Mouse (Mus musculus) MEL (cell line): Measurements from ENCODE around the gene Faap100. TPM values are rescaled to one million over a fixed set of nuclear protein-coding genes. Genes with fewer than 3 reads are reported as not detected.

Experiments
- DNase-seq: peaks from one replicate; pipeline ENCODE4 v3.0.0; 2011; ENCODE audit warnings: low read depth, low spot score
- H3K27ac ChIP-seq: 2 replicates; pipeline ENCODE4 v1.5.1; 2012; ENCODE audit warnings: low read depth, mild to moderate bottlenecking, control low read depth, low read length, moderate library complexity; ENCODE audit not compliant: control insufficient read depth
- H3K27me3 ChIP-seq, 2 experiments: fragments of 150-350 bp in 1 of 2; sonication (generic) in 1 of 2; 2 replicates each; pipeline ENCODE4 v1.6.1; 2012; ENCODE audit warnings: low read length in 2 of 2, mild to moderate bottlenecking in 2 of 2, improper control_type of control experiment in 1 of 2, moderate library complexity in 1 of 2; ENCODE audit not compliant: insufficient read depth in 2 of 2, control insufficient read depth in 1 of 2
- H3K36me3 ChIP-seq, 2 experiments: 2 replicates each; pipeline ENCODE4 v1.6.1; 2012 to 2014; ENCODE audit warnings: low read length in 2 of 2, improper control_type of control experiment in 1 of 2, inconsistent platforms in 1 of 2, mild to moderate bottlenecking in 1 of 2; ENCODE audit not compliant: insufficient read depth in 2 of 2, control insufficient read depth in 1 of 2
- H3K4me1 ChIP-seq, 2 experiments: fragments of 150-350 bp in 1 of 2; sonication (generic) in 1 of 2; 2 replicates each; pipeline ENCODE4 v1.6.1; 2012; ENCODE audit warnings: low read length in 2 of 2, improper control_type of control experiment in 1 of 2, mild to moderate bottlenecking in 1 of 2; ENCODE audit not compliant: insufficient read depth in 2 of 2, control insufficient read depth in 1 of 2
- H3K4me3 ChIP-seq, 2 experiments: fragments of 150-350 bp in 1 of 2; sonication (generic) in 1 of 2; 2 replicates each; pipeline ENCODE4 v1.5.1; 2012; ENCODE audit warnings: low read depth in 2 of 2, low read length in 2 of 2, mild to moderate bottlenecking in 2 of 2, moderate library complexity in 2 of 2, control low read depth in 1 of 2, improper control_type of control experiment in 1 of 2; ENCODE audit not compliant: control insufficient read depth in 1 of 2, insufficient read depth in 1 of 2
- H3K79me2 ChIP-seq: 2 replicates; pipeline ENCODE4 v1.6.1; 2012; ENCODE audit warnings: mild to moderate bottlenecking, low read length, moderate library complexity; ENCODE audit not compliant: control insufficient read depth, poor library complexity, insufficient read depth
- H3K9ac ChIP-seq: 2 replicates; pipeline ENCODE4 v1.6.1; 2012; ENCODE audit warnings: low read depth, mild to moderate bottlenecking, control low read depth, low read length, moderate library complexity; ENCODE audit not compliant: control insufficient read depth, poor library complexity, severe bottlenecking
- H3K9me3 ChIP-seq: fragments of 150-350 bp; sonication (generic); replicated peaks from 2 replicates; pipeline ENCODE4 v1.6.1; 2012; ENCODE audit warnings: mild to moderate bottlenecking, low read length, improper control_type of control experiment, moderate library complexity; ENCODE audit not compliant: insufficient read depth
- BHLHE40 ChIP-seq: IDR thresholded peaks from 2 replicates; pipeline ENCODE4 v1.6.1; 2012; ENCODE audit warnings: low read depth, mild to moderate bottlenecking, inconsistent platforms, low read length, improper control_type of control experiment, borderline replicate concordance
- CHD1 ChIP-seq: IDR thresholded peaks from 2 replicates; pipeline ENCODE4 v1.6.1; 2012; ENCODE audit warnings: low read depth, mild to moderate bottlenecking, inconsistent platforms, low read length, improper control_type of control experiment
- CTCF ChIP-seq, 3 experiments: IDR thresholded peaks in 2 of 3; conservative IDR thresholded peaks in 1 of 3; 2 replicates each; pipeline ENCODE4 v1.5.1; 2011 to 2012; ENCODE audit warnings: low read length in 3 of 3, low read depth in 2 of 3, mild to moderate bottlenecking in 2 of 3, improper control_type of control experiment in 1 of 3, inconsistent platforms in 1 of 3, mixed read lengths in 1 of 3, moderate library complexity in 1 of 3; ENCODE audit not compliant: control insufficient read depth in 1 of 3, insufficient read depth in 1 of 3, poor library complexity in 1 of 3, severe bottlenecking in 1 of 3
- E2F4 ChIP-seq: IDR thresholded peaks from 2 replicates; pipeline ENCODE4 v1.6.1; 2011; ENCODE audit warnings: low read depth, low read length, improper control_type of control experiment, borderline replicate concordance
- EP300 ChIP-seq, 2 experiments: IDR thresholded peaks; 2 replicates each; pipeline ENCODE4 v1.6.1; 2011; ENCODE audit warnings: improper control_type of control experiment in 2 of 2, low read length in 2 of 2, low read depth in 1 of 2, mild to moderate bottlenecking in 1 of 2
- ETS1 ChIP-seq: IDR thresholded peaks from 2 replicates; pipeline ENCODE4 v1.6.1; 2012; ENCODE audit warnings: low read depth, mild to moderate bottlenecking, inconsistent platforms, low read length, improper control_type of control experiment, moderate library complexity
- MAFK ChIP-seq: IDR thresholded peaks from 2 replicates; pipeline ENCODE4 v1.6.1; 2011; ENCODE audit warnings: low read depth, mild to moderate bottlenecking, low read length, improper control_type of control experiment, borderline replicate concordance
- MAX ChIP-seq: IDR thresholded peaks from 2 replicates; pipeline ENCODE4 v1.6.1; 2011; ENCODE audit warnings: low read length, improper control_type of control experiment
- MAZ ChIP-seq: IDR thresholded peaks from 2 replicates; pipeline ENCODE4 v1.6.1; 2012; ENCODE audit warnings: low read depth, mild to moderate bottlenecking, inconsistent platforms, low read length, improper control_type of control experiment
- MEF2A ChIP-seq: IDR thresholded peaks from 2 replicates; pipeline ENCODE4 v1.6.1; 2014; ENCODE audit warnings: low read depth, mild to moderate bottlenecking, inconsistent platforms, low read length, improper control_type of control experiment; ENCODE audit not compliant: poor library complexity, insufficient replicate concordance, severe bottlenecking; ENCODE audit errors: extremely low read depth
- MXI1 ChIP-seq: IDR thresholded peaks from 2 replicates; pipeline ENCODE4 v1.6.1; 2011; ENCODE audit warnings: mild to moderate bottlenecking, low read depth, low read length, improper control_type of control experiment
- MYB ChIP-seq: IDR thresholded peaks from 2 replicates; pipeline ENCODE4 v1.6.1; 2011; ENCODE audit warnings: mild to moderate bottlenecking, low read depth, low read length, improper control_type of control experiment
- NELFE ChIP-seq: IDR thresholded peaks from 2 replicates; pipeline ENCODE4 v1.6.1; 2011; ENCODE audit warnings: low read depth, low read length, improper control_type of control experiment
- POLR2AphosphoS2 ChIP-seq: IDR thresholded peaks from 2 replicates; pipeline ENCODE4 v1.6.1; 2011; ENCODE audit warnings: low read length, improper control_type of control experiment
- RAD21 ChIP-seq: IDR thresholded peaks from 2 replicates; pipeline ENCODE4 v1.6.1; 2011; ENCODE audit warnings: mild to moderate bottlenecking, low read depth, low read length, improper control_type of control experiment
- SIN3A ChIP-seq: IDR thresholded peaks from 2 replicates; pipeline ENCODE4 v1.6.1; 2012; ENCODE audit warnings: low read length, improper control_type of control experiment, inconsistent platforms
- SMC3 ChIP-seq: IDR thresholded peaks from 2 replicates; pipeline ENCODE4 v1.6.1; 2011; ENCODE audit warnings: low read depth, low read length, improper control_type of control experiment
- TAL1 ChIP-seq: IDR thresholded peaks from 2 replicates; pipeline ENCODE4 v1.6.1; 2012; ENCODE audit warnings: mild to moderate bottlenecking, inconsistent platforms, low read length, moderate library complexity, mixed read lengths
- TCF12 ChIP-seq: IDR thresholded peaks from 2 replicates; pipeline ENCODE4 v1.6.1; 2014; ENCODE audit warnings: low read depth, mild to moderate bottlenecking, inconsistent platforms, low read length, improper control_type of control experiment, moderate library complexity
- USF1 ChIP-seq: IDR thresholded peaks from 2 replicates; pipeline ENCODE4 v1.6.1; 2014; ENCODE audit warnings: low read depth, mild to moderate bottlenecking, inconsistent platforms, low read length, improper control_type of control experiment, moderate library complexity
- ZMIZ1 ChIP-seq: IDR thresholded peaks from 2 replicates; pipeline ENCODE4 v1.6.1; 2012; ENCODE audit warnings: low read depth, mild to moderate bottlenecking, inconsistent platforms, low read length, improper control_type of control experiment, moderate library complexity
- ZNF384 ChIP-seq: IDR thresholded peaks from 2 replicates; pipeline ENCODE4 v1.6.1; 2012; ENCODE audit warnings: low read depth, mild to moderate bottlenecking, inconsistent platforms, low read length, improper control_type of control experiment
- polyA plus RNA-seq, 2 experiments: library from polyadenylated mRNA; stranded (reverse) in 1 of 2; unstranded in 1 of 2; fragments of >175 nt in 1 of 2; fragments of >200 nt in 1 of 2; gene quantifications; 2 replicates each; pipeline versions ENCODE4 v1.2.1 to v1.2.4; 2012; ENCODE audit warnings: low replicate concordance in 2 of 2, low read depth in 1 of 2; ENCODE audit not compliant: insufficient read length in 2 of 2, insufficient read depth in 1 of 2, missing spikeins in 1 of 2
- total RNA-seq: library from RNA; depleted of rRNA; stranded (reverse); fragments of 300-350 nt; gene quantifications from 2 replicates; pipeline ENCODE4 v1.2.3, GENCODE M21; 2012

Faap100 gene
- total and polyA plus RNA-seq, 3 experiments: 27.1 to 45.7 TPM; not detected in 1

DNA sequence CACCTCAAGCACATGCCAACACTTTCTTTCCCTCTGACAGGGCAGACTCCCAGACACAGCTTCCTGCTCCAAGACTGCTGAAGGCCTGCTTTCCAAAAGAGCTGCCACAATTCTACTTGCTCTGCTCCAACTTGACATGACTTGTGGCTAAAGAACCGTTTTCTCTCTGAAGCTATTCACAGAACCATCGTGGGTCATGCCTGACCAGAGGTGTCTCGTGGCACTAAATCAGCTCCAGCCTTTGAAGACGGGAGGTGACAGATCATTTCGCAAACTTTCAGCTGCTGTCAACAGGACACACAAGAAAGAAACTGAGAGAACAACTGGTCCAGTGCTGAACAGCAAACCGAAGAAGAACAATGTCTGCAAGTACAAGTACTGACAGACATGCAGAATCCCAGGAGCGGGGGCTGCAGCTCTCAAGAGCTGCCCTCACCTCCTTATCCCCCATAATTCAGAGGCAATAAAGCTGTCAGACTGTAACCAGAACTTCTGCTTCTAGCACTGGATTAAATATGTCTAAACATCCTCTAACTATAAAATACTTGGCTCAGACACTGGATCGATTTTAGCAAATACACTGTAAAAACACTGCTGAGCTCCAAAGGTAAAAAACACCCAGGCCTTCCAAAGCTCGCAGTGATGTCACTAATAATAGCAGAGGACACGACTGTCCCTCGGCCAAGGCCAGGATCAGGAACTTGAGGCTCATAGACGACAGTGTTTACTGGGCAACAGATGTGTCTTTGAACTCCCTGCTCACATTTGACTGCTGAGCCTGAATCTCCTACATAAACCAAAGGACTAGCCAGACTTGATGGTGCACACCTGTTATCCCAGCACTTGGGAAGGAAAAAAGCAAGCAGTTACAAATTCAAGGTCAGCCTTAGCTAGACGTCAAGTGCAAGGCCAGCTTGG, 44.3 kb upstream of the Faap100 start:
- H3K27me3 ChIP-seq: no peaks in the 10 kb centered on the region
- peaks cover 0 to 67% of the 10 kb centered on the region in 2 experiments; a peak in 2 of 4 replicates for H3K36me3 ChIP-seq
- DNase-seq: no peak
- no peaks in the 10 kb centered on the region for H3K9me3 ChIP-seq
- H3K4me1 ChIP-seq: no peaks in the 10 kb centered on the region
- TF ChIP-seq POLR2AphosphoS2 (0 out of 2 replicates have a peak, but pooled peaks have one; percentile 6), SIN3A (no peak), CHD1 (no peak)
- TF ChIP-seq, all 39 proteins: peak for 1
- no peak overlapping the region for H3K9ac ChIP-seq
- H3K79me2 ChIP-seq: peaks cover 6% of the 10 kb centered on the region; the same call in 1 of the 2 replicates
- H3K27ac ChIP-seq: no peak overlapping the region
- no peak overlapping the region for H3K4me3 ChIP-seq

DNA sequence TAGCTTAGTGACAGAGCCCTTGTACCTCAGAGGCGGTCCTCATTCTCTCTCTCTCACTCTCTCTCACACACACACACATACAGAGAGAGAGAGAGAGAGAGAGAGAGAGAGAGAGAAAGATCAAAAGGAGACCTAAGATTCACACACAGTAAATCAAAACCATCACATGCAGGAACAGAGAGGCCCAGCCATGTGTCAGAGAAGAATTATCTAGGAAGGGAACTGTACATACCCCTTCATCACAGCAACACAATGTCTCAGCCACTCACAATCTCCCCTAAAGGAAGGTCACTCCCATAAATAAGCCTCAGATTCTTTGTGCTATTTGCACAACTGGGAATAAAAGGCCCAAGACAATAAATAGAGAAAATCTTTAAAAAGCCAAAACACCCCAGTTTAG, 40.0 kb upstream of the Faap100 start:
- Histone ChIP-seq H3K4me1 (no peaks in the 10 kb centered on the region), H3K9ac (no peak overlapping the region), H3K27ac (no peak overlapping the region)
- no peak for DNase-seq
- TF ChIP-seq SIN3A (no peak), ETS1 (no peak), MAX (no peak), MAZ (no peak), E2F4 (no peak), MXI1 (no peak), ZMIZ1 (no peak), RAD21 (no peak), MYB (no peak), SMC3 (no peak), MEF2A (no peak), CTCF (IDR thresholded peaks at IDR 0.05 in 2 of 3, conservative IDR thresholded peaks at IDR 0.05 in 1 of 3; ENCODE audit: control insufficient read depth in 1 of 3, insufficient read depth in 1 of 3, low read depth in 2 of 3, low read length in 3 of 3, poor library complexity in 1 of 3, severe bottlenecking in 1 of 3) (no peak), TCF12 (no peak), USF1 (no peak), BHLHE40 (no peak), MAFK (no peak), NELFE (no peak), ZNF384 (no peak), TAL1 (no peak), EP300 (IDR thresholded peaks at IDR 0.05; ENCODE audit: low read depth in 1 of 2, low read length in 2 of 2) (no peak)
- TF ChIP-seq, all 39 proteins: peak for 0
- Histone ChIP-seq H3K79me2 (peaks cover 6% of the 10 kb centered on the region; the same call in 1 of the 2 replicates), H3K27me3 (no peaks in the 10 kb centered on the region), H3K4me3 (no peak overlapping the region), H3K9me3 (no peaks in the 10 kb centered on the region), H3K36me3 (peaks cover 0 to 58% of the 10 kb centered on the region in 2 experiments; a peak in 2 of 4 replicates)
